Mouse (Mus musculus): ENCODE results near the gene Plekha7.

DNA sequence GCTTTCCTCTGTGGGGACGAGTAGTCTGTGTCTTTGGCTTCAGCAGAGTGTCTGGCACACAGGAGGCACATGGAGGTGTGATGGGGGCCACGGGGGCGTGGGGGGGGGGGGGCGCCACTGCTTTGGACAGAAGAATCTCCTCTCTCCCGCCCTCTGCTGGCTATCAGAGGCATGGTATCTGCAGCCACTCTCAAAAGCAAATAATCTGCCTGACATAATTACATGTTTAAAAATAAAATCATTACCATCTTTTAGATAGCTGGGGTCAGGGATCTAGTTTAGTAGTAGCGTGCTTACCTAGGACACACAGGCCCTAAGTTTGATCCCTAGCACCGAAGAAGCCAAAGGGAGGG lies 60.8 kb downstream of the Plekha7 start:
- TF ChIP-seq MAFK (IDR thresholded peaks at IDR 0.05; ENCODE audit: insufficient read depth, low read depth, low read length) (no peak), ZC3H11A (IDR thresholded peaks at IDR 0.05; ENCODE audit: borderline replicate concordance, low read depth, low read length) (no peak), CHD2 (IDR thresholded peaks at IDR 0.05; ENCODE audit: low read depth, low read length) (no peak), ZNF384 (IDR thresholded peaks at IDR 0.05; ENCODE audit: low read depth, low read length) (no peak), HCFC1 (IDR thresholded peaks at IDR 0.05; ENCODE audit: borderline replicate concordance, insufficient read depth, low read length) (no peak)

All from ES-E14 (cell line).